Comparison of ENCODE assay signal across 8 mouse cellular contexts in genomic region chr10:130536101-130536500, GRCm38 (mm10). TPM values are rescaled to one million over a fixed set of nuclear protein-coding genes. Genes with fewer than 3 reads are reported as not detected.
A peak's percentile ranks its signal among the peaks of the same experiment; 100 is the strongest.
DNase-seq lines count a peak whose midpoint lies in the region; ATAC-seq and TF ChIP-seq lines count a peak whose summit lies in the region.

No protein-coding gene starts in this region.

- no peaks in the 10 kb centered on the region for H3K36me3 ChIP-seq in heart, adult 2 months (ENCODE audit: control insufficient read depth, insufficient read depth, low read length)
- no peaks in the 10 kb centered on the region for H3K36me3 ChIP-seq in heart, embryonic 11.5 days (ENCODE audit: control insufficient read depth, insufficient read depth, low read length)
- no peaks in the 10 kb centered on the region for H3K36me3 ChIP-seq in lung, postnatal 0 days (ENCODE audit: insufficient read depth, low read length)

- H3K9me3 ChIP-seq in heart, embryonic 11.5 days (replicated peaks; ENCODE audit: control insufficient read depth, low read length), result no peaks in the 10 kb centered on the region
- H3K9me3 ChIP-seq in lung, postnatal 0 days (ENCODE audit: low read length), result no peaks in the 10 kb centered on the region

- H3K4me2 ChIP-seq in heart, embryonic 11.5 days, result no peak overlapping the region
- H3K4me2 ChIP-seq in lung, postnatal 0 days (replicated peaks; ENCODE audit: low read depth, low read length), result no peak overlapping the region

- H3K27me3 ChIP-seq in heart, adult 2 months (ENCODE audit: control insufficient read depth, insufficient read depth, low read length), result no peaks in the 10 kb centered on the region
- no peaks in the 10 kb centered on the region for H3K27me3 ChIP-seq in heart, embryonic 11.5 days (ENCODE audit: control insufficient read depth, insufficient read depth, low read length)
- H3K27me3 ChIP-seq in lung, postnatal 0 days (replicated peaks; ENCODE audit: insufficient read depth, low read length), result no peaks in the 10 kb centered on the region

- no peak overlapping the region for H3K4me3 ChIP-seq in heart, adult 2 months
- H3K4me3 ChIP-seq in heart, embryonic 11.5 days (ENCODE audit: low read depth, low read length), result no peak overlapping the region
- no peak overlapping the region for H3K4me3 ChIP-seq in lung, postnatal 0 days (ENCODE audit: low read depth, low read length)

- TF ChIP-seq EP300 in heart, adult 2 months (IDR thresholded peaks at IDR 0.05; ENCODE audit: insufficient read depth, low read depth, low read length), result no peak
- TF ChIP-seq EP300 in lung, postnatal 0 days (IDR thresholded peaks at IDR 0.05), result no peak

- no peak overlapping the region for H3K27ac ChIP-seq in heart, adult 2 months
- no peak overlapping the region for H3K27ac ChIP-seq in heart, embryonic 11.5 days (ENCODE audit: low read depth, low read length)
- no peak overlapping the region for H3K27ac ChIP-seq in lung, postnatal 0 days (ENCODE audit: low read length)

- intact Hi-C loops in heart, adult 2 months (cut with DNase I), result no loop called here
- intact Hi-C loops in heart, postnatal 36 days (cut with DNase I), result no loop called here

- no peaks in the 10 kb centered on the region for H3K4me1 ChIP-seq in heart, adult 2 months (ENCODE audit: control insufficient read depth, insufficient read depth, low read length)
- no peaks in the 10 kb centered on the region for H3K4me1 ChIP-seq in heart, embryonic 11.5 days (ENCODE audit: control insufficient read depth, insufficient read depth, low read length)
- no peaks in the 10 kb centered on the region for H3K4me1 ChIP-seq in lung, postnatal 0 days (ENCODE audit: insufficient read depth, low read depth, low read length)

- ATAC-seq in heart, embryonic 11.5 days (replicated peaks; ENCODE audit: insufficient number of reproducible peaks, low FRiP score, low TSS enrichment), result no peak
- no peak for ATAC-seq in lung, postnatal 0 days
- no peak for ATAC-seq in erythroid progenitor cell, adult 5-6 weeks (replicated peaks; ENCODE audit: low FRiP score, poor library complexity, severe bottlenecking)

- 57% methylated on average over 3 of the region's 3 CpGs for WGBS in heart, adult 2 months
- WGBS in heart, embryonic 11.5 days (ENCODE audit: insufficient replicate concordance), result 76% methylated on average over 3 of the region's 3 CpGs
- WGBS in lung, postnatal 0 days, result 69% methylated on average over 3 of the region's 3 CpGs

- TF ChIP-seq POLR2A in heart, adult 2 months (IDR thresholded peaks at IDR 0.05; ENCODE audit: insufficient read depth, low read depth, low read length), result no peak

- peak; percentile 34 for TF ChIP-seq CTCF in heart, adult 2 months (IDR thresholded peaks at IDR 0.05)
- TF ChIP-seq CTCF in lung, postnatal 0 days (IDR thresholded peaks at IDR 0.05), result peak; percentile 52

- no peaks in the 10 kb centered on the region for H3K79me2 ChIP-seq in heart, adult 2 months (replicated peaks; ENCODE audit: control insufficient read depth, insufficient read depth, low read length)

- no peak for DNase-seq in heart, adult 2 months
- DNase-seq in B cell, adult 2 months, result peak; percentile 28 to 51
- DNase-seq in ZHBTc4 (ENCODE audit: low read depth, low spot score), result peak; percentile 12
- DNase-seq in lung, postnatal 0 days (ENCODE audit: low spot score), result peak; percentile 15
- DNase-seq in right cerebral cortex, postnatal 25 days, result no peak
- DNase-seq in heart, postnatal 36 days, result no peak

- no peak overlapping the region for H3K9ac ChIP-seq in heart, adult 2 months (ENCODE audit: low read depth, low read length)
- no peak overlapping the region for H3K9ac ChIP-seq in heart, embryonic 11.5 days (ENCODE audit: low read depth, low read length)
- H3K9ac ChIP-seq in lung, postnatal 0 days (replicated peaks; ENCODE audit: low read depth), result no peak overlapping the region

RNA-seq across cellular contexts. Expression of gene Vmn2r87, which starts 38.9 kb away (rescaled TPM):
- total RNA-seq in heart, adult 2 months (2021), result not detected
- polyA plus RNA-seq in heart, adult 2 months (2012; rRNA removed), result not detected in 2 replicates
- not detected in 2 replicates for polyA plus RNA-seq in heart, embryonic 11.5 days (2014; fragmentation: Nextera tagmentation; extraction: Ambion mirVana)
- not detected in 2 replicates for polyA plus RNA-seq in lung, postnatal 0 days (2015; fragmentation: Nextera tagmentation; extraction: Ambion mirVana)
- total RNA-seq in erythroid progenitor cell, adult 5-6 weeks (2015; ENCODE audit: low replicate concordance), result not detected in 2 replicates
- total RNA-seq in erythroid progenitor cell, adult 5-6 weeks (2017; ENCODE audit: low replicate concordance), result not detected in 2 replicates
- not detected for total RNA-seq in heart, postnatal 36 days (2021)

Comparison
In these comparisons a context has a peak if more than half of its experiments do, and no peak if none do; other contexts are left out.
1. DNase-seq: peak in B cell, adult 2 months (2 of 2), ZHBTc4 (single experiment) and lung, postnatal 0 days (single experiment); none in heart, adult 2 months (0 of 2), right cerebral cortex, postnatal 25 days (single experiment) and heart, postnatal 36 days (0 of 2).